Mouse (Mus musculus): ENCODE results near the gene Fat1.

DNA sequence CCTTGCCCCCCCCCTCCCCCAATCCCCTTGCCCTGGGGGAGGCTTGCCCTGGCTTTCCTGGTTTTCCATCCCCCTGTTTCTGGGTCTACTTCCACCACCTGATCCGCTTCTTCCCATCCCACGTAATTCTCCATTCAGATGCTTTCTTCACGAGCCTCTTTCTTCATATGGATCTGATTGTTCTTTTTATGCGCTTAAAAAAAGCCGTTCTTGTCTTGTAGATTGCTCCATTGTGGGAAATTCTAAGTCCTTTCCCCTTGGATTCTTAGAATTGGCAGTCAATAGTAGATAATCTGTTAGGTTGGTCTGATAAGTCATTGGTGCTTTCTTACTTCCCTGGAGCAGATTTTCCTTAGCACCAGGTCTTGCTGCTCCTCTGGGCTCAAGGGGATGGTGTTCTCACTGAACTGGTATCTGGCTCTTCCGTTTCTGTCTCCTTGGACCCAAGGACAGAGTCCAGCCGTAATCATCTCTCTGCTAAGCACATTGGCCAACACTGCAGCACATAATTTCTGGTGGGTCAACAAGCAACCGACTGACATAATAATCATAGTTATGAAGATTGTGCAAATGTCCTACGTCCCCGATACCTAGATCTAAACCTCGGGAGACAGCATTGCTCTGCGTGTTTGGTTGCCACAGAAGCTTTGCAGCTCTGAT, 27.5 kb downstream of the Fat1 start:
- TF ChIP-seq GATA1 (IDR thresholded peaks at IDR 0.05; ENCODE audit: low read length) (no peak), TAL1 (IDR thresholded peaks at IDR 0.05; ENCODE audit: low read length) (no peak)

All from erythroblast, embryonic 14.5 days (primary cell).